Mouse (Mus musculus): ENCODE measurements around the gene Gm9268. TPM values are rescaled to one million over a fixed set of nuclear protein-coding genes. Genes with fewer than 3 reads are reported as not detected.

The Gm9268 gene
- not detected in 2 replicates for polyA plus RNA-seq (2015; fragmentation: Nextera tagmentation; extraction: Ambion mirVana)

GRCm38 (mm10) chr7:43018465-43018864, at the start of gene Gm9268:
TSS of gene Gm9268 (plus strand) at chr7:43018765.

Other genes starting within 250 kb of the Gm9268 start
- not detected in 2 replicates for gene Vmn2r62, start 225.2 kb upstream of the Gm9268 start, polyA plus RNA-seq (2015; fragmentation: Nextera tagmentation; extraction: Ambion mirVana)
- not detected in 2 replicates for gene Gm2381, start 151.5 kb upstream of the Gm9268 start, polyA plus RNA-seq (2015; fragmentation: Nextera tagmentation; extraction: Ambion mirVana)
- not detected in 2 replicates for gene Vmn2r63, start 84.9 kb upstream of the Gm9268 start, polyA plus RNA-seq (2015; fragmentation: Nextera tagmentation; extraction: Ambion mirVana)
- not detected in 2 replicates for gene Zfp936, start 95.5 kb downstream of the Gm9268 start, polyA plus RNA-seq (2015; fragmentation: Nextera tagmentation; extraction: Ambion mirVana)